Mouse (Mus musculus) megakaryocyte, adult 5-6 weeks (primary cell): ENCODE measurements around the gene Abhd12. TPM values are rescaled to one million over a fixed set of nuclear protein-coding genes. Genes with fewer than 3 reads are reported as not detected.
"Not testable (repeated sequence)": the region's sequence is repeated elsewhere in the genome, so short reads cannot be mapped to it uniquely, and the experiment has no call there.

Source experiments
- ATAC-seq: 2 replicates; pipeline ENCODE4 v1.8.0; 2016; ENCODE audit warnings: mild to moderate bottlenecking, inconsistent platforms; ENCODE audit not compliant: poor library complexity, severe bottlenecking
- total RNA-seq, 2 experiments: library from RNA; stranded (forward) in 1 of 2; stranded (reverse) in 1 of 2; fragments of 153-499, 151-499 nt in 1 of 2; fragments of 221-1000, 200-1000 nt in 1 of 2; gene quantifications; 2 replicates each; pipeline versions ENCODE4 v1.2.3 to v1.2.4; 2015 to 2017

Abhd12 gene
- total RNA-seq, 2 experiments from 2014 or later = 47.4 to 51.0 TPM

GRCm38 (mm10) chr2:150910295-150910881, 5.8 kb upstream of the Abhd12 start:
- ATAC-seq = no peak

GRCm38 (mm10) chr2:150909429-150910039, 5.0 kb upstream of the Abhd12 start:
- peak; percentile 93 for ATAC-seq

GRCm38 (mm10) chr2:150908881-150909280, 4.3 kb upstream of the Abhd12 start:
- not testable (repeated sequence) for ATAC-seq

GRCm38 (mm10) chr2:150904936-150905450, 452 bp upstream of the Abhd12 start, which contains the start of gene Gins1:
Gene Gins1 (plus strand): TSS chr2:150905400.
- peak; percentile 31 for ATAC-seq

GRCm38 (mm10) chr2:150902347-150902746, 2.2 kb downstream of the Abhd12 start:
- no peak for ATAC-seq

GRCm38 (mm10) chr2:150900341-150900740, 4.2 kb downstream of the Abhd12 start:
- no peak for ATAC-seq

GRCm38 (mm10) chr2:150895691-150896252, 8.8 kb downstream of the Abhd12 start:
- peak; percentile 58 for ATAC-seq

- peak; percentile 58 for ATAC-seq
Observed at GRCm38 (mm10) chr2:150894617-150895267, 9.8 kb downstream of the Abhd12 start.

- ATAC-seq = no peak
Observed at GRCm38 (mm10) chr2:150887370-150887769, 17.2 kb downstream of the Abhd12 start.

GRCm38 (mm10) chr2:150886315-150886714, 18.2 kb downstream of the Abhd12 start:
- ATAC-seq = no peak

- no peak for ATAC-seq
Observed at GRCm38 (mm10) chr2:150885814-150886213, 18.7 kb downstream of the Abhd12 start.

GRCm38 (mm10) chr2:150884779-150885110, 19.8 kb downstream of the Abhd12 start:
- ATAC-seq = no peak

GRCm38 (mm10) chr2:150884075-150884778, 20.3 kb downstream of the Abhd12 start:
- 0 out of 2 replicates have a peak, but pooled peaks have one; percentile 28 for ATAC-seq

- ATAC-seq = no peak
Observed at GRCm38 (mm10) chr2:150877561-150877960, 27.0 kb downstream of the Abhd12 start.

- peak; percentile 55 for ATAC-seq
Observed at GRCm38 (mm10) chr2:150875226-150875625, 29.3 kb downstream of the Abhd12 start.

GRCm38 (mm10) chr2:150874508-150874907, 30.0 kb downstream of the Abhd12 start:
- ATAC-seq = peak; percentile 90

GRCm38 (mm10) chr2:150869446-150869845, 35.1 kb downstream of the Abhd12 start:
- peak; percentile 73 for ATAC-seq

- no peak for ATAC-seq
Observed at GRCm38 (mm10) chr2:150867021-150867420, 37.5 kb downstream of the Abhd12 start.

GRCm38 (mm10) chr2:150861128-150861527, 43.4 kb downstream of the Abhd12 start:
- ATAC-seq = peak; percentile 78

- no peak for ATAC-seq
Observed at GRCm38 (mm10) chr2:150859709-150860470, 44.7 kb downstream of the Abhd12 start.
